Mouse (Mus musculus) MEL (cell line): ENCODE data around the gene Kcnk18. TPM values are rescaled to one million over a fixed set of nuclear protein-coding genes. Genes with fewer than 3 reads are reported as not detected.

Experiments
- DNase-seq: peaks from one replicate; pipeline ENCODE4 v3.0.0; 2011; ENCODE audit warnings: low read depth, low spot score
- H3K27ac ChIP-seq: 2 replicates; pipeline ENCODE4 v1.5.1; 2012; ENCODE audit warnings: low read depth, mild to moderate bottlenecking, control low read depth, low read length, moderate library complexity; ENCODE audit not compliant: control insufficient read depth
- H3K27me3 ChIP-seq, 2 experiments: fragments of 150-350 bp in 1 of 2; sonication (generic) in 1 of 2; 2 replicates each; pipeline ENCODE4 v1.6.1; 2012; ENCODE audit warnings: low read length in 2 of 2, mild to moderate bottlenecking in 2 of 2, improper control_type of control experiment in 1 of 2, moderate library complexity in 1 of 2; ENCODE audit not compliant: insufficient read depth in 2 of 2, control insufficient read depth in 1 of 2
- H3K36me3 ChIP-seq, 2 experiments: 2 replicates each; pipeline ENCODE4 v1.6.1; 2012 to 2014; ENCODE audit warnings: low read length in 2 of 2, improper control_type of control experiment in 1 of 2, inconsistent platforms in 1 of 2, mild to moderate bottlenecking in 1 of 2; ENCODE audit not compliant: insufficient read depth in 2 of 2, control insufficient read depth in 1 of 2
- H3K4me1 ChIP-seq, 2 experiments: fragments of 150-350 bp in 1 of 2; sonication (generic) in 1 of 2; 2 replicates each; pipeline ENCODE4 v1.6.1; 2012; ENCODE audit warnings: low read length in 2 of 2, improper control_type of control experiment in 1 of 2, mild to moderate bottlenecking in 1 of 2; ENCODE audit not compliant: insufficient read depth in 2 of 2, control insufficient read depth in 1 of 2
- H3K4me3 ChIP-seq, 2 experiments: fragments of 150-350 bp in 1 of 2; sonication (generic) in 1 of 2; 2 replicates each; pipeline ENCODE4 v1.5.1; 2012; ENCODE audit warnings: low read depth in 2 of 2, low read length in 2 of 2, mild to moderate bottlenecking in 2 of 2, moderate library complexity in 2 of 2, control low read depth in 1 of 2, improper control_type of control experiment in 1 of 2; ENCODE audit not compliant: control insufficient read depth in 1 of 2, insufficient read depth in 1 of 2
- H3K79me2 ChIP-seq: 2 replicates; pipeline ENCODE4 v1.6.1; 2012; ENCODE audit warnings: mild to moderate bottlenecking, low read length, moderate library complexity; ENCODE audit not compliant: control insufficient read depth, poor library complexity, insufficient read depth
- H3K9ac ChIP-seq: 2 replicates; pipeline ENCODE4 v1.6.1; 2012; ENCODE audit warnings: low read depth, mild to moderate bottlenecking, control low read depth, low read length, moderate library complexity; ENCODE audit not compliant: control insufficient read depth, poor library complexity, severe bottlenecking
- H3K9me3 ChIP-seq: fragments of 150-350 bp; sonication (generic); replicated peaks from 2 replicates; pipeline ENCODE4 v1.6.1; 2012; ENCODE audit warnings: mild to moderate bottlenecking, low read length, improper control_type of control experiment, moderate library complexity; ENCODE audit not compliant: insufficient read depth
- BHLHE40 ChIP-seq: IDR thresholded peaks from 2 replicates; pipeline ENCODE4 v1.6.1; 2012; ENCODE audit warnings: low read depth, mild to moderate bottlenecking, inconsistent platforms, low read length, improper control_type of control experiment, borderline replicate concordance
- CHD1 ChIP-seq: IDR thresholded peaks from 2 replicates; pipeline ENCODE4 v1.6.1; 2012; ENCODE audit warnings: low read depth, mild to moderate bottlenecking, inconsistent platforms, low read length, improper control_type of control experiment
- CTCF ChIP-seq, 3 experiments: IDR thresholded peaks in 2 of 3; conservative IDR thresholded peaks in 1 of 3; 2 replicates each; pipeline ENCODE4 v1.5.1; 2011 to 2012; ENCODE audit warnings: low read length in 3 of 3, low read depth in 2 of 3, mild to moderate bottlenecking in 2 of 3, improper control_type of control experiment in 1 of 3, inconsistent platforms in 1 of 3, mixed read lengths in 1 of 3, moderate library complexity in 1 of 3; ENCODE audit not compliant: control insufficient read depth in 1 of 3, insufficient read depth in 1 of 3, poor library complexity in 1 of 3, severe bottlenecking in 1 of 3
- ELF1 ChIP-seq: IDR thresholded peaks from 2 replicates; pipeline ENCODE4 v1.6.1; 2014; ENCODE audit warnings: low read depth, mild to moderate bottlenecking, inconsistent platforms, low read length, improper control_type of control experiment, moderate library complexity
- ETS1 ChIP-seq: IDR thresholded peaks from 2 replicates; pipeline ENCODE4 v1.6.1; 2012; ENCODE audit warnings: low read depth, mild to moderate bottlenecking, inconsistent platforms, low read length, improper control_type of control experiment, moderate library complexity
- GABPA ChIP-seq: IDR thresholded peaks from 2 replicates; pipeline ENCODE4 v1.6.1; 2012; ENCODE audit warnings: low read depth, mild to moderate bottlenecking, inconsistent platforms, low read length, improper control_type of control experiment, moderate library complexity
- GATA1 ChIP-seq: IDR thresholded peaks from 2 replicates; pipeline ENCODE4 v1.6.1; 2011; ENCODE audit warnings: low read depth, low read length, improper control_type of control experiment
- HCFC1 ChIP-seq: IDR thresholded peaks from 2 replicates; pipeline ENCODE4 v1.6.1; 2012; ENCODE audit warnings: low read depth, mild to moderate bottlenecking, inconsistent platforms, low read length, improper control_type of control experiment, moderate library complexity
- JUND ChIP-seq: IDR thresholded peaks from 2 replicates; pipeline ENCODE4 v1.6.1; 2011; ENCODE audit warnings: low read depth, mild to moderate bottlenecking, improper control_type of control experiment, low read length
- MAX ChIP-seq: IDR thresholded peaks from 2 replicates; pipeline ENCODE4 v1.6.1; 2011; ENCODE audit warnings: low read length, improper control_type of control experiment
- MAZ ChIP-seq: IDR thresholded peaks from 2 replicates; pipeline ENCODE4 v1.6.1; 2012; ENCODE audit warnings: low read depth, mild to moderate bottlenecking, inconsistent platforms, low read length, improper control_type of control experiment
- MEF2A ChIP-seq: IDR thresholded peaks from 2 replicates; pipeline ENCODE4 v1.6.1; 2014; ENCODE audit warnings: low read depth, mild to moderate bottlenecking, inconsistent platforms, low read length, improper control_type of control experiment; ENCODE audit not compliant: poor library complexity, insufficient replicate concordance, severe bottlenecking; ENCODE audit errors: extremely low read depth
- MXI1 ChIP-seq: IDR thresholded peaks from 2 replicates; pipeline ENCODE4 v1.6.1; 2011; ENCODE audit warnings: mild to moderate bottlenecking, low read depth, low read length, improper control_type of control experiment
- MYB ChIP-seq: IDR thresholded peaks from 2 replicates; pipeline ENCODE4 v1.6.1; 2011; ENCODE audit warnings: mild to moderate bottlenecking, low read depth, low read length, improper control_type of control experiment
- MYC ChIP-seq: IDR thresholded peaks from 2 replicates; pipeline ENCODE4 v1.6.1; 2011; ENCODE audit warnings: low read depth, mild to moderate bottlenecking, low read length, improper control_type of control experiment, moderate library complexity
- NELFE ChIP-seq: IDR thresholded peaks from 2 replicates; pipeline ENCODE4 v1.6.1; 2011; ENCODE audit warnings: low read depth, low read length, improper control_type of control experiment
- POLR2A ChIP-seq, 2 experiments: IDR thresholded peaks; 2 replicates each; pipeline ENCODE4 v1.6.1; 2011 to 2012; ENCODE audit warnings: low read length in 2 of 2, mild to moderate bottlenecking in 2 of 2, control low read depth in 1 of 2, improper control_type of control experiment in 1 of 2, low read depth in 1 of 2, moderate library complexity in 1 of 2; ENCODE audit not compliant: control insufficient read depth in 1 of 2, insufficient read depth in 1 of 2, poor library complexity in 1 of 2
- POLR2AphosphoS2 ChIP-seq: IDR thresholded peaks from 2 replicates; pipeline ENCODE4 v1.6.1; 2011; ENCODE audit warnings: low read length, improper control_type of control experiment
- RAD21 ChIP-seq: IDR thresholded peaks from 2 replicates; pipeline ENCODE4 v1.6.1; 2011; ENCODE audit warnings: mild to moderate bottlenecking, low read depth, low read length, improper control_type of control experiment
- RCOR1 ChIP-seq: IDR thresholded peaks from 2 replicates; pipeline ENCODE4 v1.6.1; 2012; ENCODE audit warnings: low read depth, mild to moderate bottlenecking, inconsistent platforms, low read length, improper control_type of control experiment
- SIN3A ChIP-seq: IDR thresholded peaks from 2 replicates; pipeline ENCODE4 v1.6.1; 2012; ENCODE audit warnings: low read length, improper control_type of control experiment, inconsistent platforms
- SMC3 ChIP-seq: IDR thresholded peaks from 2 replicates; pipeline ENCODE4 v1.6.1; 2011; ENCODE audit warnings: low read depth, low read length, improper control_type of control experiment
- TAL1 ChIP-seq: IDR thresholded peaks from 2 replicates; pipeline ENCODE4 v1.6.1; 2012; ENCODE audit warnings: mild to moderate bottlenecking, inconsistent platforms, low read length, moderate library complexity, mixed read lengths
- TBP ChIP-seq: IDR thresholded peaks from 2 replicates; pipeline ENCODE4 v1.8.0; 2011; ENCODE audit warnings: low read depth, low read length, improper control_type of control experiment
- TCF12 ChIP-seq: IDR thresholded peaks from 2 replicates; pipeline ENCODE4 v1.6.1; 2014; ENCODE audit warnings: low read depth, mild to moderate bottlenecking, inconsistent platforms, low read length, improper control_type of control experiment, moderate library complexity
- UBTF ChIP-seq: IDR thresholded peaks from 2 replicates; pipeline ENCODE4 v1.6.1; 2012; ENCODE audit warnings: low read depth, mild to moderate bottlenecking, inconsistent platforms, low read length, improper control_type of control experiment, moderate library complexity, borderline replicate concordance; ENCODE audit not compliant: insufficient read depth
- USF2 ChIP-seq, 2 experiments: IDR thresholded peaks; 2 replicates each; pipeline ENCODE4 v1.6.1; 2011 to 2012; ENCODE audit warnings: improper control_type of control experiment in 2 of 2, low read length in 2 of 2, borderline replicate concordance in 1 of 2, inconsistent platforms in 1 of 2, low read depth in 1 of 2, mild to moderate bottlenecking in 1 of 2; ENCODE audit not compliant: insufficient read depth in 1 of 2
- ZKSCAN1 ChIP-seq: IDR thresholded peaks from 2 replicates; pipeline ENCODE4 v1.6.1; 2012; ENCODE audit warnings: low read depth, mild to moderate bottlenecking, inconsistent platforms, low read length, improper control_type of control experiment, moderate library complexity
- ZNF384 ChIP-seq: IDR thresholded peaks from 2 replicates; pipeline ENCODE4 v1.6.1; 2012; ENCODE audit warnings: low read depth, mild to moderate bottlenecking, inconsistent platforms, low read length, improper control_type of control experiment
- polyA plus RNA-seq, 2 experiments: library from polyadenylated mRNA; stranded (reverse) in 1 of 2; unstranded in 1 of 2; fragments of >175 nt in 1 of 2; fragments of >200 nt in 1 of 2; gene quantifications; 2 replicates each; pipeline versions ENCODE4 v1.2.1 to v1.2.4; 2012; ENCODE audit warnings: low replicate concordance in 2 of 2, low read depth in 1 of 2; ENCODE audit not compliant: insufficient read length in 2 of 2, insufficient read depth in 1 of 2, missing spikeins in 1 of 2
- total RNA-seq: library from RNA; depleted of rRNA; stranded (reverse); fragments of 300-350 nt; gene quantifications from 2 replicates; pipeline ENCODE4 v1.2.3, GENCODE M21; 2012

Gene Kcnk18
- total and polyA plus RNA-seq, 3 experiments, result not detected

- H3K27ac ChIP-seq, result no peak overlapping the region
- H3K36me3 ChIP-seq, result peaks cover 0 to 11% of the 10 kb centered on the region in 2 experiments; a peak in 2 of 4 replicates
- H3K9ac ChIP-seq, result no peak overlapping the region
- H3K27me3 ChIP-seq, result no peaks in the 10 kb centered on the region
- TF ChIP-seq NELFE, result no peak
- no peak for TF ChIP-seq USF2 (IDR thresholded peaks at IDR 0.05; ENCODE audit: borderline replicate concordance in 1 of 2, insufficient read depth in 1 of 2, low read depth in 1 of 2, low read length in 2 of 2)
- TF ChIP-seq MYB, result no peak
- no peak for TF ChIP-seq RAD21
- TF ChIP-seq TAL1, result no peak
- TF ChIP-seq ZNF384, result no peak
- TF ChIP-seq RCOR1, result no peak
- no peak for TF ChIP-seq HCFC1
- TF ChIP-seq ZKSCAN1, result no peak
- no peak for TF ChIP-seq SMC3
- no peak for TF ChIP-seq MEF2A
- TF ChIP-seq ETS1, result no peak
- TF ChIP-seq ELF1, result no peak
- no peak for TF ChIP-seq CTCF (IDR thresholded peaks at IDR 0.05 in 2 of 3, conservative IDR thresholded peaks at IDR 0.05 in 1 of 3; ENCODE audit: control insufficient read depth in 1 of 3, insufficient read depth in 1 of 3, low read depth in 2 of 3, low read length in 3 of 3, poor library complexity in 1 of 3, severe bottlenecking in 1 of 3)
- TF ChIP-seq GABPA, result no peak
- no peak for TF ChIP-seq SIN3A
- TF ChIP-seq CHD1, result no peak
- TF ChIP-seq POLR2A (IDR thresholded peaks at IDR 0.05; ENCODE audit: control insufficient read depth in 1 of 2, insufficient read depth in 1 of 2, low read depth in 1 of 2, low read length in 2 of 2, poor library complexity in 1 of 2), result no peak
- TF ChIP-seq MAZ, result no peak
- DNase-seq, result no peak
- no peaks in the 10 kb centered on the region for H3K79me2 ChIP-seq
- H3K9me3 ChIP-seq, result no peaks in the 10 kb centered on the region
- peaks cover 0 to 19% of the 10 kb centered on the region in 2 experiments; a peak in 3 of 4 replicates for H3K4me1 ChIP-seq
- H3K4me3 ChIP-seq, result no peak overlapping the region
Measured at GRCm38 (mm10) chr19:59263171-59263570, 44.2 kb downstream of the Kcnk18 start.

GRCm38 (mm10) chr19:59264838-59265532, 46.0 kb downstream of the Kcnk18 start:
- peaks cover 0 to 11% of the 10 kb centered on the region in 2 experiments; a peak in 2 of 4 replicates for H3K36me3 ChIP-seq
- no peak overlapping the region for H3K27ac ChIP-seq
- no peak overlapping the region for H3K9ac ChIP-seq
- TF ChIP-seq MYC, result no peak
- TF ChIP-seq JUND, result no peak
- TF ChIP-seq UBTF, result no peak
- TF ChIP-seq GABPA, result no peak
- no peak for TF ChIP-seq TBP
- no peak for TF ChIP-seq BHLHE40
- TF ChIP-seq NELFE, result no peak
- no peak for TF ChIP-seq SMC3
- TF ChIP-seq ELF1, result no peak
- no peak for TF ChIP-seq TCF12
- TF ChIP-seq ETS1, result no peak
- no peak for TF ChIP-seq USF2 (IDR thresholded peaks at IDR 0.05; ENCODE audit: borderline replicate concordance in 1 of 2, insufficient read depth in 1 of 2, low read depth in 1 of 2, low read length in 2 of 2)
- no peak for TF ChIP-seq MYB
- TF ChIP-seq MXI1, result no peak
- no peak for TF ChIP-seq MAX
- no peak for TF ChIP-seq POLR2AphosphoS2
- TF ChIP-seq GATA1, result no peak
- TF ChIP-seq SIN3A, result no peak
- H3K9me3 ChIP-seq, result no peaks in the 10 kb centered on the region
- H3K27me3 ChIP-seq, result no peaks in the 10 kb centered on the region
- H3K79me2 ChIP-seq, result no peaks in the 10 kb centered on the region
- peaks cover 0 to 19% of the 10 kb centered on the region in 2 experiments; a peak in 3 of 4 replicates for H3K4me1 ChIP-seq
- no peak for DNase-seq
- H3K4me3 ChIP-seq, result no peak overlapping the region
